Mouse (Mus musculus) lung, embryonic 15.5 days (tissue): Measurements from ENCODE around the gene Baiap2. TPM values are rescaled to one million over a fixed set of nuclear protein-coding genes. Genes with fewer than 3 reads are reported as not detected.

ENCODE experiments used
- ATAC-seq: fragments of 200-750 bp; cut with Nextera tagmentation; 2 replicates; pipeline ENCODE4 v1.8.0; 2017; ENCODE audit warnings: moderate number of reproducible peaks, borderline replicate concordance; ENCODE audit not compliant: low FRiP score, low TSS enrichment; ENCODE audit errors: extremely low read depth
- H3K27ac ChIP-seq: fragments of 300-500 bp; sonication (generic); 2 replicates; pipeline ENCODE4 v1.5.1; 2015; ENCODE audit warnings: moderate library complexity, mild to moderate bottlenecking, inconsistent platforms
- H3K27me3 ChIP-seq: fragments of 300-500 bp; sonication (generic); 2 replicates; pipeline ENCODE4 v1.6.1; 2015; ENCODE audit warnings: inconsistent platforms
- H3K36me3 ChIP-seq: fragments of 300-500 bp; sonication (generic); 2 replicates; pipeline ENCODE4 v1.6.1; 2015; ENCODE audit warnings: inconsistent platforms
- H3K4me1 ChIP-seq: fragments of 300-500 bp; sonication (generic); 2 replicates; pipeline ENCODE4 v1.6.1; 2015; ENCODE audit warnings: inconsistent platforms
- H3K4me2 ChIP-seq: fragments of 300-500 bp; sonication (generic); 2 replicates; pipeline ENCODE4 v1.6.1; 2015; ENCODE audit warnings: inconsistent platforms, mild to moderate bottlenecking, moderate library complexity
- H3K4me3 ChIP-seq: fragments of 300-500 bp; sonication (generic); 2 replicates; pipeline ENCODE4 v1.5.1; 2015; ENCODE audit warnings: mild to moderate bottlenecking, inconsistent platforms
- H3K9ac ChIP-seq: fragments of 300-500 bp; sonication (generic); 2 replicates; pipeline ENCODE4 v1.6.1; 2015; ENCODE audit warnings: inconsistent platforms
- H3K9me3 ChIP-seq: fragments of 300-500 bp; sonication (generic); 2 replicates; pipeline ENCODE4 v1.6.1; 2016; ENCODE audit warnings: inconsistent platforms
- WGBS: fragments of 180-500 bp; shearing (Covaris S2); methylation state at CpG from one replicate; pipeline ENCODE4 v1.1.7; 2015; 5-methylcytosine and 5-hydroxymethylcytosine counted together
- polyA plus RNA-seq: library from polyadenylated mRNA; unstranded; fragments of >200 nt; fragmentation: Nextera tagmentation; extraction: Ambion mirVana; gene quantifications from 2 replicates; pipeline ENCODE4 v1.2.1, GENCODE M21; 2015

The Baiap2 gene
- polyA plus RNA-seq, 1 experiment from 2014 or later, result 28.9 TPM

DNA sequence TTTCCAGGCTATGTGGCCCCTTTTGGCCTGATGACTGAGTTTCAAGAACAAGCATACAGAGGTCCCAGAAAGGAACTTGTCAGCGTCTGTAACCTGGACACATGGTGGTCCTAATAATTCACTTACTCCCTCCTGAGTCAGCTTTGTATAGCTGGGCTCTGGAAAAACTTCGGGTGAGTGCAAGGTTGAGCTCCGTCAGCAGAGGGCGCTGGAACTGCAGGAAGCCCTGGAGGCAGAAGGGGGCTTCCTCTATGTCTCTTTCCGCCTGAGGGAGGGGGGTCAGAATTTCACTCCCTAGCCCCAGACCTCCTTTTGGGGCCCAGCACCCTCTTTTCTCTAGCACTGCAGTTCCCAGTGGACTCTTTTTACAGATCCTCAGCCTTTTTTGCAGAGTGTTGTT, 33.1 kb upstream of the Baiap2 start:
- 2% methylated on average over 5 of the region's 5 CpGs for WGBS
- ATAC-seq, result no peak
- Histone ChIP-seq H3K9ac (no peak overlapping the region), H3K4me3 (no peak overlapping the region), H3K4me2 (peak overlapping the region; percentile 36), H3K36me3 (no peaks in the 10 kb centered on the region), H3K4me1 (peaks cover 22% of the 10 kb centered on the region), H3K9me3 (no peaks in the 10 kb centered on the region), H3K27ac (no peak overlapping the region), H3K27me3 (no peaks in the 10 kb centered on the region)

DNA sequence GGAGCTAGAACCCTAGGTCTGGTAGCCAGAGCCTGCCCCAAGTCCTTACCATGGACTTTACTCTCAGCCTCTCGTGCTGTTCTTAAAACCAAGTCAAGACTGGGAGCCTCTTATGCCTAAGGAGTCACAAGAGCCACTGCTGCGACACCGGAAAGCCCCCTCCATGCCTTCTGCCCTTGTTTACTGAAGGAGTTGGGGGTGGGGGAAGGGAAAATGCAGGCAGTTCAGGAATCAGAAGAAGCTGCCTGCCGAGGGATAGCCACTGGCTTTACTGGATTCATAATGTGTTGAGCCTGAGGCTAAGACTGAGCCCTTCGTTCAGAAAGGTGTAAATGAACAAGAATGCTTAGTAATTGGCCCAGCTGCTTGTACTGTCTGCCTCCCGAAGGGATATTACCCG, 29.7 kb upstream of the Baiap2 start:
- peak overlapping the region; percentile 88 for H3K4me3 ChIP-seq
- no peak for ATAC-seq
- peaks cover 14% of the 10 kb centered on the region for H3K36me3 ChIP-seq
- H3K27me3 ChIP-seq, result no peaks in the 10 kb centered on the region
- WGBS, result 4% methylated on average over 7 of the region's 7 CpGs
- peak overlapping the region; percentile 87 for H3K4me2 ChIP-seq
- H3K4me1 ChIP-seq, result peaks cover 45% of the 10 kb centered on the region
- H3K9me3 ChIP-seq, result no peaks in the 10 kb centered on the region
- peak overlapping the region; percentile 80 for H3K27ac ChIP-seq
- H3K9ac ChIP-seq, result peak overlapping the region; percentile 93

DNA sequence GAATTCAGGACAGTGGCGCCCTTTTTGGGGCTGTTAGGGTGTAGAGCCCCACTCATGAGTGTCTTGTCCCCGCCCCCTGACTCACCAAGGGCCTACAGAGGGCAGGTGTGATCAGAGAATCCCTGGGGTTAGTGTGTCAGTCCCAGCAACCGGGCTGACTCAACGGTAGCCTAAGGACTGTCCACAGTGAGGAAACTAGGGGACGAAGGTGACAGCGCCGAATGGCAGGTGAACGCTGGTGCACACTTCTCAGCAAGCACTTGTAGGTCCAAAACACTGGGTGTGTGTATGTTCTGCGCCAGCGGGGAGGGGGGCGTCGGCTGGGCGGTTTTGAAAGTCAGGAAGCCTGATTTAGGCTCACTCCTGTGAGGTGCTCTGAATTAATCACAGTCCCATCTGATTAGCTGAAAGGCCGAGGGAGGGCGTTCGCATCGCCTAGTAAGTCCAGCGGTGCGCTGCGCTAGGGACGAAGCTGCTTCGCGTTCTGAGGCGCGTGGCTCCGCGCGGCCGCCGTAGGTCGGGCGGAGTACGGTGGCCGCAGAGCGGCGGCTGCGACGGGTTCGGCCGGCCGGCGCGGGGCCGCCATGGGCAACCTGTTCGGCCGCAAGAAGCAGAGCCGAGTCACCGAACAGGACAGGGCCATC, 29.1 kb upstream of the Baiap2 start, which contains the start of gene Chmp6:
Gene Chmp6 (plus strand): TSS at position 151 of the 644 bp plus-strand sequence.
- Histone ChIP-seq H3K4me2 (peak within 1 kb of the TSS; percentile 87), H3K27me3 (no peaks in the 10 kb centered on the region), H3K9me3 (no peaks in the 10 kb centered on the region), H3K4me3 (peak within 1 kb of the TSS; percentile 88), H3K27ac (peak within 1 kb of the TSS; percentile 80), H3K36me3 (peaks cover 20% of the 10 kb centered on the region), H3K9ac (peak within 1 kb of the TSS; percentile 93), H3K4me1 (peaks cover 45% of the 10 kb centered on the region)
- under 1% methylated on average over 48 of the region's 48 CpGs for WGBS
- peak; percentile 66; the same call in 1 of the 2 replicates for ATAC-seq

DNA sequence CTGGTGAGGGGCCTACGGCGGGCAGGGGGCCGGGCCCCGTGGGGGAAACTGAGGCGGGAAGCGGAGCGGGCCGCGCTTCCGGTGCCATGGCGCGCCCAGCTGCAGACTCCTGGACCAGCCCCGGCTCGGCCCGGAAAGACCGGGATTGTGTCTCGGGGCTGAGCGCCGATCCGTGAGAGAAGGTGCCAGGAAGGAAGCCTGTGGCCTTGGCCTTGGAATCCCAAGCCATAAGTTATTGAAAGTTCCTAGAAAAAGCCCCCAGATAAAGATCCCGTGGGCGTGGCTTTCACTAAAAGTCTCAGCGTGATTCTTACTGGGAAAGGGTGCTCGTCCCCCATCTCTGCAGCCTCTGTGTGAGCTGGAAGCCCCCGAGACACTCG, 28.6 kb upstream of the Baiap2 start:
- peak; percentile 11; the same call in 1 of the 2 replicates for ATAC-seq
- H3K9ac ChIP-seq, result peak overlapping the region; percentile 93
- H3K27ac ChIP-seq, result peak overlapping the region; percentile 80
- H3K4me2 ChIP-seq, result peak overlapping the region; percentile 87
- H3K4me3 ChIP-seq, result peak overlapping the region; percentile 88
- H3K4me1 ChIP-seq, result peaks cover 45% of the 10 kb centered on the region
- no peaks in the 10 kb centered on the region for H3K9me3 ChIP-seq
- H3K27me3 ChIP-seq, result no peaks in the 10 kb centered on the region
- H3K36me3 ChIP-seq, result peaks cover 25% of the 10 kb centered on the region
- under 1% methylated on average over 25 of the region's 26 CpGs for WGBS

DNA sequence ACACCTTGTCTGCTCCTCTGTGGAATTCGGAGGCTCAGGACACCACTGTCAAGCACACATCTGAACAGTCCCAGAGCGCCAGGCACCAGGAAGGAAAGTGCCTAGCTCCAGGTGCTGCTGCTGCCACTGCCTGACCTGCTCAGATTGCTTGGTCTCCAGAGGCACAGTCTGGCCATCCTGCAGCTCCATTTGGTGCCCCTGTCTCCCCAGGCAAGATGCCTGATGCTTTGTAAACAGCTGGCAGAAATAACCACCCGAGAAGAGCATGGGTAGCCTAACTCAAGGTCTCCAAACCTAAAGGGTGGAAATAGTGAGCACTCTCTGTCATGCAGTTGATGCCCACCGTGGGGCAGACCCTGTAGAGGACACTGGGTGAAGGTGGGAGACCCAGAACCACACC, 28.2 kb upstream of the Baiap2 start:
- H3K9me3 ChIP-seq, result no peaks in the 10 kb centered on the region
- WGBS, result 15% methylated on average over 4 of the region's 4 CpGs
- H3K4me1 ChIP-seq, result peaks cover 45% of the 10 kb centered on the region
- peak overlapping the region; percentile 93 for H3K9ac ChIP-seq
- no peak for ATAC-seq
- no peaks in the 10 kb centered on the region for H3K27me3 ChIP-seq
- H3K4me3 ChIP-seq, result peak overlapping the region; percentile 88
- peaks cover 29% of the 10 kb centered on the region for H3K36me3 ChIP-seq
- H3K4me2 ChIP-seq, result peak overlapping the region; percentile 87
- H3K27ac ChIP-seq, result peak overlapping the region; percentile 80

DNA sequence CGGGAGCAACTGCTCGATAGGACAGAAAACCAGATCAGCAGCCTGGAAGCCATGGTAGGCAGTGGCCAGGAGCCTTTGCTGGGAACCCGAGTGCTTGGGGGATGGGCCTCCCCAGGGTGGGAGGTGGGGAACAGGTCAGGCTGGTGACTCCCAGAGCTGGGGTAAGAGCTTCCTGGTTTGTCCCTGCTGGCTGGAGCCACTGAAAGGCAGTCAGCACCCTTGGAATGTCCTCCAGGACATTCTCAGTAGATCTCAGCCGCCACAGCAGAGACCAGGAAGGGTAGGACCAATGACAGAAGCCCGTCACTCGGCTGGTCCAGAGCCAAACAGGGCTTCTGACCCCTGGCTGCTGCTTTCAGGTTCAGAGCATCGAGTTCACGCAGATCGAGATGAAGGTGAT, 26.9 kb upstream of the Baiap2 start:
- Histone ChIP-seq H3K4me2 (peak overlapping the region; percentile 87), H3K27me3 (no peaks in the 10 kb centered on the region), H3K9ac (no peak overlapping the region), H3K4me1 (peaks cover 40% of the 10 kb centered on the region), H3K9me3 (no peaks in the 10 kb centered on the region), H3K27ac (peak overlapping the region; percentile 60), H3K36me3 (peaks cover 33% of the 10 kb centered on the region), H3K4me3 (0 out of 2 replicates have a peak overlapping the region, but pooled peaks have one; percentile 1)
- ATAC-seq, result no peak
- WGBS, result 60% methylated on average over 9 of the region's 9 CpGs

DNA sequence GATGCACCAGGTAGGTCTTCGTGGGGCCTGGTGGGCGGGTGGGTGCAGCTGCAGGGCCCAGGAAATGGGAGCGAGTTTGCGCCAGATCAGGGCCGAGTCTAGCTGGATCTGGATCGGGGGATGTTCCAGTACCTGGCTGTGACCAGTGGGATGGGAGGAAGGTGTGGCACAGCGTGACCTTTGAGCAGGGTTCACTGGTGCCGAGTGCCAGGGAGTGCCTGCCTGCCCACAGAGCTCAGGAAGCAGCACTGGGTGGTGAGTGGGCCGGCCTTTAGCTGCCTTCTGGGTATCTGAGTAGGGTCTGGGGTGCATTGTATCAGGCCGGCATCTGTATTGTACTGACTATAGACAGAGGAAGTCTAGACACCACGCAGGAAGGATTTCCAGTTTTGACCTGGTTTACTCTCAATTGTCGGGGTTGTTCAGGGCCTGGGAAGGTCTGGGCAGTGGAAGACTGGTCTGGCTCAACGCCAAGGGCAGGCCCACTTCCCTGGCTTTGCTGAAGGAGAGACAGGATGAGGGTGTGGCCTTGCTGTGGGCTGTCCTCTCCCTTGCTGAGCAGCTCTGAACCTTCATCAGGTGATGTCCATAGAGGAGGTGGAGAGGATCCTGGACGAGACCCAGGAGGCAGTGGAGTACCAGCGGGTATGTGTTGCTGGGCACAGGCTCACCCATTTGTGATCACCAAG, 26.3 kb upstream of the Baiap2 start:
- Histone ChIP-seq H3K27ac (peak overlapping the region; percentile 60), H3K9me3 (no peaks in the 10 kb centered on the region), H3K9ac (no peak overlapping the region), H3K36me3 (peaks cover 33% of the 10 kb centered on the region), H3K4me2 (peak overlapping the region; percentile 87), H3K27me3 (no peaks in the 10 kb centered on the region), H3K4me3 (no peak overlapping the region), H3K4me1 (peaks cover 40% of the 10 kb centered on the region)
- peak; percentile 43; the same call in 1 of the 2 replicates for ATAC-seq
- 70% methylated on average over 15 of the region's 15 CpGs for WGBS

DNA sequence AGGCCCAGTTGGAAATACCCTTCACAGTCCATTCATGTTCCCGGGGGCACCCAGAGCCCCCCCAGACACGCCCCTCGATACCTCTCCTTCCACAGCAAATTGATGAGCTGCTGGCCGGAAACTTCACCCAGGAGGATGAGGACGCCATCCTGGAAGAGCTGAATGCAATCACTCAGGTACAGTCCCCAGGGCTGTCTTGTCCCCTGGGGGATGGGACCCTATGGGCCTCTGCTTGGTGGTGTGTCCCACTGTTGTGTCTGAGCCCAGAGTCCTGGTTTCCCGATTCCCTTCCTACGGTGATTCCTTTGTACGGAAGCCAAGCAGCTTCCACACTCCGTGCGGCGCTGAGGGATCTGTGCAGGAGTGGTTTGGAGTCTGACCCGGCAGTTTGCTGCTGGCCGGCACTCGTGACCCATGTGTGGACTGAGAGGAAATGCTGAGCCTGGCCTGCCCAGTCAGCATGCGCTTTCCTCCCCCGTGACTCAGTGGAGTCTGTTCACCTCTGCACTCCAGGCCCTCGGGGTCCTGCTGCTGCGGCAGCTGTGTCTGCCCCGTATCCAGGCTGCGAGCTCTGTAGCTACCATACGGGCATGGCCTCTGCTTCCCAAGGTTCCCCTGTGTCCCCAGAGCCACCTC, 25.6 kb upstream of the Baiap2 start:
- no peak overlapping the region for H3K27ac ChIP-seq
- H3K9me3 ChIP-seq, result no peaks in the 10 kb centered on the region
- H3K4me2 ChIP-seq, result no peak overlapping the region
- H3K36me3 ChIP-seq, result peaks cover 33% of the 10 kb centered on the region
- H3K9ac ChIP-seq, result no peak overlapping the region
- H3K27me3 ChIP-seq, result no peaks in the 10 kb centered on the region
- no peak overlapping the region for H3K4me3 ChIP-seq
- WGBS, result 84% methylated on average over 21 of the region's 21 CpGs
- no peak for ATAC-seq
- peaks cover 40% of the 10 kb centered on the region for H3K4me1 ChIP-seq

DNA sequence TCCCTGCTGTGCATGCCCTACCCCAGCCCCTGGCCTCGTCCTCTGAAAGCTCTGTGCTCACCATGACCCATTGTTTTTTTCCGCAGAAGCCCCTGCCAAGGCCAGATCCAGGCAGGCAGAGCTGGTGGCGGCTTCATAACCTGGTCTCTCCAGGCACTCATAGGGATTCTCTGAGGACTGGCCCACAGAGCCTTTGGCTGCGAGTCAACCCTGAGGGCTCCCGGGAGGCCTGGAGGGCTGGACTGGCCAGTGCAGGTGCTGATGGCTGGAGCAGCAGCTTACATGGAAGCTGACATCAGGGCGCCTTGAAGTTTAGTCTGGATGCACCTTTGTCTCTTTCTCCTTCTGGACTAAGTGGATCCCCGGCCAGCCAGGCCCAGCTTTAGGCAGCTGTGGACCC, 24.0 kb upstream of the Baiap2 start:
- WGBS, result 88% methylated on average over 7 of the region's 7 CpGs
- Histone ChIP-seq H3K27ac (no peak overlapping the region), H3K9me3 (no peaks in the 10 kb centered on the region), H3K4me1 (peaks cover 29% of the 10 kb centered on the region), H3K27me3 (no peaks in the 10 kb centered on the region), H3K36me3 (peaks cover 33% of the 10 kb centered on the region), H3K9ac (no peak overlapping the region), H3K4me2 (no peak overlapping the region), H3K4me3 (no peak overlapping the region)
- no peak for ATAC-seq

DNA sequence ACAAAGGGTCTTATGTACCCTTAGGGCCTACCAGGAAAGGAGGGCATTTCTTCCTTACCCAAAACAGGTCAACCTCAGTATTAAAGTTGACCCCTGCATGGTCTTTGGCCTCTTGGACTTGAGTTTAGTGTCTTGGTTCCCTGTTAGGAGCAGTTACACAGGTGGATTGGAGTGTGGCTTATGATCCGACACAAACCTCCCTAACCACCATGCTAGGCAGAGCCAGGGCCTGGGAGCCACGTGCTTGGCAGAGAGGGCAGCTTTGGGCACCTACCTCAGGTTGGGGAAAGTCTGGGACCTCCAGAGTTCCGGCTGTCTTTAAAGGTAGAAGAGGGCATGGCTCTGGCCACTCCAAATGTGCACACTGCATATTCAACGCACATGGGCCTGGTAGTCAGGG, 23.1 kb upstream of the Baiap2 start:
- H3K4me2 ChIP-seq, result no peak overlapping the region
- no peak overlapping the region for H3K4me3 ChIP-seq
- no peaks in the 10 kb centered on the region for H3K9me3 ChIP-seq
- no peak for ATAC-seq
- H3K4me1 ChIP-seq, result peaks cover 27% of the 10 kb centered on the region
- no peak overlapping the region for H3K9ac ChIP-seq
- WGBS, result 96% methylated on average over 4 of the region's 4 CpGs
- H3K27ac ChIP-seq, result no peak overlapping the region
- peaks cover 33% of the 10 kb centered on the region for H3K36me3 ChIP-seq
- no peaks in the 10 kb centered on the region for H3K27me3 ChIP-seq

DNA sequence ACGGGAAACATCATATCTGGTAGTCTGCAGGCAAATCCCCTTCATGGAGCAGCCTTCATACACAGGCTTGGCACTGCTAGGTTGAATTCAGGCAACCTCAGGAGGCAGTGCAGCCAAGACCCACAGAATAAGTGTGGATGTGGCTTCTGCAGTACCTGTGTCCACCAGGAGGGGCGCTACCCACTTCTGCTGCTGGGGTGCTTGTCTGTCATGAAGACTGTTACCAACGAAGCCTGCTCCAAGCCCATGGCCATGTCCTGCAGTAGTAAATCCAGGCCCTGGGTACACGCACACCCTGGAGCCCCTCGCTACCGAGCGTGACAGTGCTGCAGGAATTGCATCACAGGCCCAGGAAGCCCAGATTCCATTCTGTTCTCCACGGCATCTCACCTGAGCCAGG, 22.7 kb upstream of the Baiap2 start:
- H3K9ac ChIP-seq, result no peak overlapping the region
- no peaks in the 10 kb centered on the region for H3K9me3 ChIP-seq
- peaks cover 33% of the 10 kb centered on the region for H3K36me3 ChIP-seq
- WGBS, result 67% methylated on average over 8 of the region's 8 CpGs
- no peak overlapping the region for H3K4me3 ChIP-seq
- H3K4me1 ChIP-seq, result peaks cover 22% of the 10 kb centered on the region
- no peak for ATAC-seq
- H3K27ac ChIP-seq, result no peak overlapping the region
- no peak overlapping the region for H3K4me2 ChIP-seq
- no peaks in the 10 kb centered on the region for H3K27me3 ChIP-seq

DNA sequence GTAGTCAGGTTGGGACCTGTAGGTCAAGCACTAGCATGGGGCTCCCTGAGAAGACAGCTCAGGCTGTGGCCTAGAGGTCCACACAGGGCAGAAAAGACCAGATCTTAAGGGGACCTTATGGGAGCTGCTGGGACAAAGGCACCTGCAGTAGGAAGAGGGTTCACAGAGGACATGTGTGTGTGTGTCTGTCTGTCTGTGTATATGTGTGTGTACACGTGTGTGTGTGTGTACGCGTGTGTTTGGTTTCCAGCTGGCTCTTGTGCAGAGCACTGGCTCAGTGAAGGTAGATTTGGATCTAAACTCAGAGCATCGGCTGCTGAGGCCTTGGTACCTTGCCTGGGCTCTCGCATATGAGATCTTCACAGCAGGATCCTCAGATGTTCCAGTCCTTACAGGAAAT, 21.9 kb upstream of the Baiap2 start:
- WGBS, result 87% methylated on average over 5 of the region's 5 CpGs
- ATAC-seq, result no peak
- Histone ChIP-seq H3K27me3 (no peaks in the 10 kb centered on the region), H3K4me2 (no peak overlapping the region), H3K9me3 (no peaks in the 10 kb centered on the region), H3K4me1 (peaks cover 14% of the 10 kb centered on the region), H3K36me3 (peaks cover 33% of the 10 kb centered on the region), H3K27ac (no peak overlapping the region), H3K4me3 (no peak overlapping the region), H3K9ac (no peak overlapping the region)
